In the genomic region with DNA sequence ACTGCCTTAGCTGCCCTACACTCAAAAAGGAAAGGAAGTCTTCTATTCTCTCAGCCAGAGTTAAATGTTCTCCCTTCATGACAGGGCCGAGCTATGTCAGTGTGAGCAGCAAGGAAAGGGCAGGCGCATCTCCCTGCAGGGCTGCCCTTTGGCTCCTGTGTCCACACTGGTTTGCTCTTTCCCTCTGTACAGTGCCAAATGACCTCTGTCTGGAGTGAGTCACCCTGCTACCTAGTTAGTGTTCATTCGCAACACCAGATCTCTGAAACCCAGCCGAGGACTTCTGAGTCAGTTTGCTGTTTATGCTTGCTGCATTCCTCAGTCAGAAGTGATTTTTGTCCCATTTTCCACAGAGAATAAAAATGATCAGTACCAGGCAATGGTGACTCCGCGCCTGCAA, we compare ENCODE assay signal across 10 mouse cellular contexts.
DNase-seq lines count a peak whose midpoint lies in the region; ATAC-seq and TF ChIP-seq lines count a peak whose summit lies in the region.
"Had no signal": no experiment of that assay in that cellular context is flagged by ENCODE, and none has a peak within 500 bp of the region (broad histone marks: within the 10 kb centered on the region; RNA-seq: fewer than 3 reads in every experiment).

No protein-coding gene starts in this region.

- DNase-seq in kidney, adult 11 months: peak; percentile 88
- peak; percentile 81 for DNase-seq in adrenal gland, postnatal 10 days
- DNase-seq in kidney, postnatal 0 days (ENCODE audit: low spot score): peak; percentile 31
- DNase-seq in lung, postnatal 14 days: peak; percentile 36
- DNase-seq in layer of hippocampus, postnatal 25 days (ENCODE audit: extremely low spot score in 1 of 2, low spot score in 1 of 2): no peak
- DNase-seq in left cerebral cortex, adult 11 months (ENCODE audit: low spot score): no peak
- no peak for DNase-seq in thymus, postnatal 10 days (ENCODE audit: low spot score in 2 of 2)

- no peak overlapping the region; the same call in 1 of the 2 replicates for H3K27ac ChIP-seq in kidney, embryonic 16.5 days (ENCODE audit: low read length)
- no peak overlapping the region for H3K27ac ChIP-seq in kidney, postnatal 0 days
- H3K27ac ChIP-seq: forebrain, embryonic 15.5 days had no signal

- no peaks in the 10 kb centered on the region for H3K27me3 ChIP-seq in kidney, embryonic 16.5 days (ENCODE audit: insufficient read depth, low read length)
- H3K27me3 ChIP-seq in kidney, postnatal 0 days (ENCODE audit: insufficient read depth, low read length): no peaks in the 10 kb centered on the region
- H3K27me3 ChIP-seq: forebrain, embryonic 15.5 days had no signal

- no peaks in the 10 kb centered on the region for H3K9me3 ChIP-seq in kidney, embryonic 16.5 days (ENCODE audit: low read length)
- H3K9me3 ChIP-seq in kidney, postnatal 0 days (replicated peaks; ENCODE audit: low read length): no peaks in the 10 kb centered on the region
- H3K9me3 ChIP-seq: forebrain, embryonic 15.5 days had no signal

- no peaks in the 10 kb centered on the region for H3K36me3 ChIP-seq in kidney, embryonic 16.5 days (ENCODE audit: insufficient read depth, low read length)
- H3K36me3 ChIP-seq in kidney, postnatal 0 days (ENCODE audit: insufficient read depth, low read length): no peaks in the 10 kb centered on the region
- H3K36me3 ChIP-seq: forebrain, embryonic 15.5 days had no signal

- no peak overlapping the region for H3K9ac ChIP-seq in kidney, embryonic 16.5 days (replicated peaks; ENCODE audit: low read length)
- H3K9ac ChIP-seq in kidney, postnatal 0 days (ENCODE audit: low read depth, low read length): no peak overlapping the region
- H3K9ac ChIP-seq: forebrain, embryonic 15.5 days had no signal

- no peak for ATAC-seq in kidney, embryonic 16.5 days (ENCODE audit: low FRiP score, low TSS enrichment)
- peak; percentile 87; the same call in 1 of the 2 replicates for ATAC-seq in kidney, postnatal 0 days (replicated peaks; ENCODE audit: low FRiP score, low read depth)
- ATAC-seq: forebrain, embryonic 15.5 days; intestine, postnatal 0 days had no signal

- H3K4me2 ChIP-seq in kidney, embryonic 16.5 days (replicated peaks; ENCODE audit: low read depth, low read length): no peak overlapping the region
- no peak overlapping the region for H3K4me2 ChIP-seq in kidney, postnatal 0 days (ENCODE audit: low read length)
- H3K4me2 ChIP-seq: forebrain, embryonic 15.5 days had no signal

- 0 out of 2 replicates have a peak, but pooled peaks cover 3% of the 10 kb centered on the region for H3K4me1 ChIP-seq in kidney, embryonic 16.5 days (ENCODE audit: insufficient read depth, low read length)
- H3K4me1 ChIP-seq in kidney, postnatal 0 days (replicated peaks; ENCODE audit: insufficient read depth, low read length): no peaks in the 10 kb centered on the region; the same call in 1 of the 2 replicates

- no peak overlapping the region for H3K4me3 ChIP-seq in kidney, embryonic 16.5 days (ENCODE audit: low read length)
- H3K4me3 ChIP-seq in kidney, postnatal 0 days (replicated peaks; ENCODE audit: low read depth, low read length): no peak overlapping the region
- H3K4me3 ChIP-seq: forebrain, embryonic 15.5 days had no signal

- 70% methylated on average over 6 of the region's 6 CpGs for WGBS in kidney, embryonic 16.5 days
- 64% methylated on average over 6 of the region's 6 CpGs for WGBS in kidney, postnatal 0 days

- no peak for TF ChIP-seq CTCF in kidney, postnatal 0 days (IDR thresholded peaks at IDR 0.05; ENCODE audit: low read depth)

Comparison
In these comparisons a context has a peak if more than half of its experiments do, and no peak if none do; other contexts are left out.
1. DNase-seq: peak in kidney, adult 11 months (single experiment), adrenal gland, postnatal 10 days (single experiment), kidney, postnatal 0 days (single experiment) and lung, postnatal 14 days (single experiment); none in layer of hippocampus, postnatal 25 days (0 of 2), left cerebral cortex, adult 11 months (single experiment) and thymus, postnatal 10 days (0 of 2).